Mouse (Mus musculus) kidney, postnatal 0 days (tissue): ENCODE measurements around the gene Olfr1380. TPM values are rescaled to one million over a fixed set of nuclear protein-coding genes. Genes with fewer than 3 reads are reported as not detected.
"Not testable (repeated sequence)": the region's sequence is repeated elsewhere in the genome, so short reads cannot be mapped to it uniquely, and the experiment has no call there.

Experiments used
- ATAC-seq: fragments of 200-750 bp; cut with Nextera tagmentation; replicated peaks from 2 replicates; pipeline ENCODE4 v1.8.0; 2017; ENCODE audit warnings: low read depth, moderate number of reproducible peaks, moderate TSS enrichment, moderate library complexity; ENCODE audit not compliant: low FRiP score
- DNase-seq: peaks from one replicate; pipeline ENCODE4 v3.0.0-alpha.2; 2016; ENCODE audit warnings: low spot score
- H3K27ac ChIP-seq: fragments of 300-500 bp; sonication (generic); 2 replicates; pipeline ENCODE4 v1.5.1; 2014; ENCODE audit warnings: mild to moderate bottlenecking
- H3K27me3 ChIP-seq: fragments of 300-500 bp; sonication (generic); 2 replicates; pipeline ENCODE4 v1.6.1; 2014; ENCODE audit warnings: low read length, mixed read lengths; ENCODE audit not compliant: insufficient read depth
- H3K36me3 ChIP-seq: fragments of 300-500 bp; sonication (generic); 2 replicates; pipeline ENCODE4 v1.6.1; 2014; ENCODE audit warnings: low read length, mixed read lengths; ENCODE audit not compliant: insufficient read depth
- H3K4me1 ChIP-seq: fragments of 300-500 bp; sonication (generic); replicated peaks from 2 replicates; pipeline ENCODE4 v1.6.1; 2014; ENCODE audit warnings: antibody characterized with exemption, low read length, mixed read lengths; ENCODE audit not compliant: insufficient read depth
- H3K4me2 ChIP-seq: fragments of 300-500 bp; sonication (generic); 2 replicates; pipeline ENCODE4 v1.6.1; 2014; ENCODE audit warnings: mild to moderate bottlenecking, low read length, moderate library complexity, mixed read lengths
- H3K4me3 ChIP-seq: fragments of 300-500 bp; sonication (generic); replicated peaks from 2 replicates; pipeline ENCODE4 v1.5.1; 2014; ENCODE audit warnings: low read depth, low read length
- H3K9ac ChIP-seq: fragments of 300-500 bp; sonication (generic); 2 replicates; pipeline ENCODE4 v1.6.1; 2014; ENCODE audit warnings: low read depth, low read length
- H3K9me3 ChIP-seq: fragments of 300-500 bp; sonication (generic); replicated peaks from 2 replicates; pipeline ENCODE4 v1.6.1; 2016; ENCODE audit warnings: low read length, inconsistent platforms, mixed read lengths
- CTCF ChIP-seq: IDR thresholded peaks from 2 replicates; pipeline ENCODE4 v1.5.1; 2016; ENCODE audit warnings: antibody characterized with exemption, low read depth, mild to moderate bottlenecking, moderate library complexity
- WGBS: fragments of 180-500 bp; shearing (Covaris S2); extraction: QIAGEN DNeasy Blood & Tissue Kit; methylation state at CpG from one replicate; pipeline ENCODE4 v1.1.7; 2014; 5-methylcytosine and 5-hydroxymethylcytosine counted together
- polyA plus RNA-seq: library from polyadenylated mRNA; unstranded; fragments of >200 nt; fragmentation: Nextera tagmentation; extraction: Ambion mirVana; gene quantifications from 2 replicates; pipeline ENCODE4 v1.2.1, GENCODE M21; 2015

Gene Olfr1380
- not detected in 2 replicates for polyA plus RNA-seq

- H3K27me3 ChIP-seq, H3K4me2 ChIP-seq, H3K36me3 ChIP-seq, ATAC-seq, H3K9ac ChIP-seq, DNase-seq, H3K4me3 ChIP-seq, H3K4me1 ChIP-seq, H3K9me3 ChIP-seq, H3K27ac ChIP-seq: not testable (repeated sequence)
- 72% methylated on average over 5 of the region's 5 CpGs for WGBS
Observed at GRCm38 (mm10) chr11:49556578-49556977, at the start of gene Olfr1380. Gene Olfr1380 (plus strand): TSS chr11:49556878.

- WGBS: 68% methylated on average over 5 of the region's 5 CpGs
- no peaks in the 10 kb centered on the region for H3K27me3 ChIP-seq
- TF ChIP-seq CTCF: no peak
Observed at GRCm38 (mm10) chr11:49518086-49518485, 38.6 kb upstream of the Olfr1380 start.

DNA sequence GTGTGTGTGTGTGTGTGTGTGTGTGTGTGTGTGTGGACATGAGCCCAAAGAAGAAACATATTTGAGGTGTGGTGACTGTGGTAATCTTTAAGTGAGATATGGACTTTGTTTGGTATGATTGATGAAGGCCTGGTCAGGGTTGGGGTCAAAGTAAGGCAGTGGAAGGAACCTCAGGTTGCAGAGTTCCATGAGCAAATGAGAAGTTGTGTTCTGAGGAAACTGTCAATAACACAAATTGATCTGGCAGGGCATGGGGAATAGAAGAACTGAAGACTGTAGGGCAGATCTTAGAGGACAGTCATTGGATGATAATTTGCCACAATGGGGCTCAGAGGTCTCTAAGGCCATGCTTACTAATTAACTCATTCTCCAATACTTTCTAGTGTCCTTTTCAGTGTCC lies 37.3 kb upstream of the Olfr1380 start, which contains the start of gene Olfr1383:
Olfr1383 (plus strand) TSS at position 301 of the 400 bp plus-strand sequence.
- Histone ChIP-seq H3K4me1 (no peaks in the 10 kb centered on the region), H3K4me2 (no peak within 1 kb of the TSS), H3K4me3 (no peak within 1 kb of the TSS), H3K9me3 (no peaks in the 10 kb centered on the region), H3K36me3 (no peaks in the 10 kb centered on the region), H3K27ac (no peak within 1 kb of the TSS), H3K27me3 (no peaks in the 10 kb centered on the region), H3K9ac (no peak within 1 kb of the TSS)
- TF ChIP-seq CTCF: no peak
- no peak for DNase-seq
- no peak for ATAC-seq

More at GRCm38 (mm10) chr11:49518086-49518485, 38.6 kb upstream of the Olfr1380 start:
- Histone ChIP-seq H3K4me2 (no peak overlapping the region), H3K9ac (no peak overlapping the region), H3K36me3 (no peaks in the 10 kb centered on the region), H3K9me3 (no peaks in the 10 kb centered on the region), H3K4me3 (no peak overlapping the region), H3K27ac (no peak overlapping the region), H3K4me1 (no peaks in the 10 kb centered on the region)
- DNase-seq: no peak
- ATAC-seq: no peak

DNA sequence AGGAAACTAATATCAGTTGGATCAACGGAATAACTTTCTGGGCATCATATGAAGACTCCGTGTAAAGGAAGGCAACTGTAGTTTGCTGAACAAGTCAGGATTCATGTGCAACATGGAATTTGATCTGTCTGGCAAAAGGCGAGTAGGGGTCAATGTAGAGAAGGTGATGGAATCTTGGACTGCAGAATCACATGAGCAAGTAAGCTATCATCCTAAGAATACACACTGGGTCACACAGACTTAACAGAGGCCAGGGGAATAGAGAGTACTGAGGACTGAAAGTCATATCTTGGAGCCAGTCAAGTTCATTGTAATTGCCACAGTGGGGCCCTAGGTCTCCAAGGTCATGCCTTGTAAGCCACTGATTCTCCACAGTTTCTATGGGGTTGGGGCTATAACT lies 28.7 kb upstream of the Olfr1380 start, which contains the start of gene Olfr1382:
Olfr1382 (plus strand) TSS at position 301 of the 400 bp plus-strand sequence.
- Histone ChIP-seq H3K27ac (no peak within 1 kb of the TSS), H3K4me3 (no peak within 1 kb of the TSS), H3K9me3 (no peaks in the 10 kb centered on the region), H3K9ac (no peak within 1 kb of the TSS), H3K36me3 (no peaks in the 10 kb centered on the region), H3K4me1 (no peaks in the 10 kb centered on the region), H3K4me2 (no peak within 1 kb of the TSS), H3K27me3 (no peaks in the 10 kb centered on the region)
- WGBS: 76% methylated on average over 3 of the region's 3 CpGs
- TF ChIP-seq CTCF: no peak
- ATAC-seq (no peak), DNase-seq (no peak)

GRCm38 (mm10) chr11:49532761-49533160 lies 23.9 kb upstream of the Olfr1380 start:
- Histone ChIP-seq H3K27ac (no peak overlapping the region), H3K4me1 (no peaks in the 10 kb centered on the region), H3K4me2 (no peak overlapping the region), H3K9ac (no peak overlapping the region), H3K9me3 (no peaks in the 10 kb centered on the region), H3K36me3 (no peaks in the 10 kb centered on the region), H3K4me3 (no peak overlapping the region), H3K27me3 (no peaks in the 10 kb centered on the region)
- ATAC-seq (no peak), DNase-seq (no peak)
- TF ChIP-seq CTCF: no peak

- H3K9me3 ChIP-seq, H3K4me3 ChIP-seq, H3K9ac ChIP-seq, H3K27ac ChIP-seq, H3K4me2 ChIP-seq, H3K36me3 ChIP-seq, ATAC-seq, H3K4me1 ChIP-seq, H3K27me3 ChIP-seq: not testable (repeated sequence)
- peak; percentile 52; the same call in 1 of the 2 replicates for TF ChIP-seq CTCF
- peak; percentile 20 for DNase-seq
- 78% methylated on average over 2 of the region's 2 CpGs for WGBS
Observed at GRCm38 (mm10) chr11:49536631-49537030, 20.0 kb upstream of the Olfr1380 start.

DNA sequence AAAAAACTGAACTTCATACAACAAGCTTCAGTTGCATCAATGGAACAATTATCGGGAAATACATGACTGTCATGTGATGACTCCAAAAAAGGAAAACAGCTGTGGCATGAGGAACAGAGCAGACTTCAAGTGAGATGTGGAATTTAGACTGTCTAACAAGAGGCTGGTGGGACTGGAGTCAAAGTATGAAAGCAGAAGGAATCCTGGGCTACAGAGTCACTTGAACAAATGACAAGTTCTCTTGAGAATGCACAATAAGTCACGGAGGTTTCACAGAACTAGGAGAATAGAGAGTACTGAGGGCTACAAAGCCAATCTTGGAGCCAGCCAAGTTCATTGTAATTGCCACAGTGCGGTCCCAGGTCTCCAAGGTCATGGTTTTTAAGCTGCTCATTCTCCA lies 13.5 kb upstream of the Olfr1380 start, which contains the start of gene Olfr1381:
Olfr1381 (plus strand) TSS at position 301 of the 400 bp plus-strand sequence.
- not testable (repeated sequence) for H3K4me3 ChIP-seq, ATAC-seq, DNase-seq, H3K9ac ChIP-seq, H3K4me1 ChIP-seq, H3K27me3 ChIP-seq, H3K4me2 ChIP-seq, H3K9me3 ChIP-seq, H3K36me3 ChIP-seq, H3K27ac ChIP-seq
- WGBS: 58% methylated on average over 3 of the region's 3 CpGs
